Mouse (Mus musculus): ENCODE results near the gene Sorl1. TPM values are rescaled to one million over a fixed set of nuclear protein-coding genes. Genes with fewer than 3 reads are reported as not detected.
A peak's percentile ranks its signal among the peaks of the same experiment; 100 is the strongest.

Gene Sorl1
- polyA plus RNA-seq, 1 experiment from 2014 or later, result 11.5 TPM

DNA sequence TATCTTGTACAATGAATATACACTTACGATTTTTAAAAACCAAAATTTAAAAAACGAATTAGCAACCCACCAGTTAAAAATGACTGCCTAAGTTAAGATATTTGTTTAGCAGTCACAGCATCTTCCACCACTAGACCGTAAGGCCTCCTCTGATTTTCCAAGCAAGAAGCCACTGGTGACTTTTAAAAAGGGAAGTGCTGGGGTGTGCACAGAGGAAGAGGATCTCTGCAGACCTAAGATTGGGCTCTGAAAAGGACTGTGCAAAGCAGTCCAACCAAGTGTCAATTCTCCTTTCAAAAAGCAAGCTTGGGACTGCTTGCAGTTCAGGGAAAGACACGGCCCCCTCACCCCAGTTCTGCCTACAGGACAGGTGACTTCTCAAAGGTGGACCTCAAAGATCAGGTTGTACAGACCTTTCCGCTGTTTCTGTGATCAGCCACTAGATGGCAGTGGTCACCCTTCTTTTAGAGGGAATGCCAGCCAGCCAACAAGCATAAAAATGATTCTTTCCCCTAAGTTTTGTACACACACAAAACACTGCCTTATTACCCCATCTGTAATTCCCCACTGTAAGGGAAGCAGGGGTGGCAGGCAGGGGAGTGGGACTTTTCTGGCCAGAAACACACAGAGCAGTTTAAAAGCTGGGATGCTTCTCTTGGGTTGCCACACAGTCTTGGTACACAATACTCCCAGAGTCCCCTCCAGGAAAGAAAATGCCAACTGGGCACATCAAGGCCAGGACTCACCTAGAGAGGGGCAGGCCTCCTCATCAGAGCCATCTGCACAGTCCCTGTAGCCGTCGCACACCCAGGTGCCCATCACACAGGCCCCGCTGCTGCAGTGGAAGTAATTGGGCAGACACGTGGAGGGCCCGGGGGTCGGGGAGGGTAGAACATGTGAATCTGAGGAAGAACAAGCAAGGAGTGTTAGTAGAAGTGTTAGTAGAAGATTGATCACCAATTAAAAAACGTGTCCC, 124.3 kb downstream of the Sorl1 start:
- no peaks in the 10 kb centered on the region for H3K27me3 ChIP-seq (ENCODE audit: control insufficient read depth, insufficient read depth, low read length)
- no peak overlapping the region for H3K9ac ChIP-seq (ENCODE audit: low read depth, low read length)
- peak; percentile 30; the same call in 1 of the 2 replicates for ATAC-seq (ENCODE audit: low FRiP score, low TSS enrichment)
- no peak overlapping the region for H3K27ac ChIP-seq (ENCODE audit: low read depth, low read length)
- WGBS, result 65% methylated on average over 12 of the region's 12 CpGs
- H3K9me3 ChIP-seq (ENCODE audit: control insufficient read depth, low read length), result no peaks in the 10 kb centered on the region
- H3K36me3 ChIP-seq (ENCODE audit: control insufficient read depth, insufficient read depth, low read length), result no peaks in the 10 kb centered on the region
- H3K4me2 ChIP-seq (replicated peaks; ENCODE audit: low read depth, low read length), result no peak overlapping the region
- H3K4me3 ChIP-seq (ENCODE audit: low read length), result no peak overlapping the region
- H3K4me1 ChIP-seq (ENCODE audit: control insufficient read depth, insufficient read depth, low read length), result no peaks in the 10 kb centered on the region

- H3K4me2 ChIP-seq (replicated peaks; ENCODE audit: low read depth, low read length), result no peak overlapping the region
- H3K27me3 ChIP-seq (ENCODE audit: control insufficient read depth, insufficient read depth, low read length), result no peaks in the 10 kb centered on the region
- H3K36me3 ChIP-seq (ENCODE audit: control insufficient read depth, insufficient read depth, low read length), result 0 out of 2 replicates have a peak, but pooled peaks cover 2% of the 10 kb centered on the region
- no peak overlapping the region for H3K27ac ChIP-seq (ENCODE audit: low read depth, low read length)
- H3K4me3 ChIP-seq (ENCODE audit: low read length), result no peak overlapping the region
- WGBS, result 87% methylated on average over 9 of the region's 9 CpGs
- H3K9me3 ChIP-seq (ENCODE audit: control insufficient read depth, low read length), result no peaks in the 10 kb centered on the region
- no peaks in the 10 kb centered on the region for H3K4me1 ChIP-seq (ENCODE audit: control insufficient read depth, insufficient read depth, low read length)
- no peak overlapping the region for H3K9ac ChIP-seq (ENCODE audit: low read depth, low read length)
- ATAC-seq (ENCODE audit: low FRiP score, low TSS enrichment), result no peak
Observed at GRCm38 (mm10) chr9:41995278-41995677, 128.8 kb downstream of the Sorl1 start.

DNA sequence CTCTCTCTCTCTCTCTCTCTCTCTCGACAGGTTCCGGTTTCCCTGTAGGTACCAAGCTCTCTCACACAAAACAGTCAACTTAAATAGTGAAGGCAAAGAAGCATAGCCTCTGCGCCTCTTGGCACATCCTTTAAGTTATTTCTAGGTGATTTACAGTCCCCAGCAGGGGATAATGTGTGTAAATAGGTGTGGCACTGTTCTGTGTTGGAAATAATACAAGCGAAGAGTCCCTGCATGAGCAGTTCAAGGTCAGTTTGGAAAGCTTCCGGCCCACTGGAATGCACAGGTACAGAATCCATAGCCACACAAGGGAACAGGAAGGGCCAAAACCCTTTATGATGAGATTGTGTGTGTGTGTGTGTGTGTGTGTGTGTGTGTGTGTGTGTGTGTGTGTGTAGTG, 130.3 kb downstream of the Sorl1 start:
- ATAC-seq (ENCODE audit: low FRiP score, low TSS enrichment), result no peak
- no peaks in the 10 kb centered on the region for H3K27me3 ChIP-seq (ENCODE audit: control insufficient read depth, insufficient read depth, low read length)
- 82% methylated on average over 5 of the region's 5 CpGs for WGBS
- H3K4me3 ChIP-seq (ENCODE audit: low read length), result no peak overlapping the region
- H3K9me3 ChIP-seq (ENCODE audit: control insufficient read depth, low read length), result no peaks in the 10 kb centered on the region
- H3K4me2 ChIP-seq (replicated peaks; ENCODE audit: low read depth, low read length), result no peak overlapping the region
- no peak overlapping the region for H3K9ac ChIP-seq (ENCODE audit: low read depth, low read length)
- no peaks in the 10 kb centered on the region for H3K4me1 ChIP-seq (ENCODE audit: control insufficient read depth, insufficient read depth, low read length)
- no peak overlapping the region for H3K27ac ChIP-seq (ENCODE audit: low read depth, low read length)
- H3K36me3 ChIP-seq (ENCODE audit: control insufficient read depth, insufficient read depth, low read length), result peaks cover 6% of the 10 kb centered on the region; the same call in 1 of the 2 replicates

GRCm38 (mm10) chr9:41992841-41993240, 131.3 kb downstream of the Sorl1 start:
- H3K27ac ChIP-seq (ENCODE audit: low read depth, low read length), result no peak overlapping the region
- no peaks in the 10 kb centered on the region for H3K9me3 ChIP-seq (ENCODE audit: control insufficient read depth, low read length)
- H3K27me3 ChIP-seq (ENCODE audit: control insufficient read depth, insufficient read depth, low read length), result no peaks in the 10 kb centered on the region
- H3K4me1 ChIP-seq (ENCODE audit: control insufficient read depth, insufficient read depth, low read length), result no peaks in the 10 kb centered on the region
- H3K9ac ChIP-seq (ENCODE audit: low read depth, low read length), result no peak overlapping the region
- H3K36me3 ChIP-seq (ENCODE audit: control insufficient read depth, insufficient read depth, low read length), result peaks cover 12% of the 10 kb centered on the region; the same call in 1 of the 2 replicates
- no peak overlapping the region for H3K4me2 ChIP-seq (replicated peaks; ENCODE audit: low read depth, low read length)
- ATAC-seq (ENCODE audit: low FRiP score, low TSS enrichment), result no peak
- 89% methylated on average over 5 of the region's 5 CpGs for WGBS
- no peak overlapping the region for H3K4me3 ChIP-seq (ENCODE audit: low read length)

GRCm38 (mm10) chr9:41985636-41986035, 138.5 kb downstream of the Sorl1 start:
- Histone ChIP-seq H3K4me3 (ENCODE audit: low read length) (no peak overlapping the region), H3K4me2 (replicated peaks; ENCODE audit: low read depth, low read length) (no peak overlapping the region), H3K36me3 (ENCODE audit: control insufficient read depth, insufficient read depth, low read length) (peaks cover 19% of the 10 kb centered on the region; the same call in 1 of the 2 replicates), H3K9me3 (ENCODE audit: control insufficient read depth, low read length) (no peaks in the 10 kb centered on the region), H3K27me3 (ENCODE audit: control insufficient read depth, insufficient read depth, low read length) (no peaks in the 10 kb centered on the region), H3K4me1 (ENCODE audit: control insufficient read depth, insufficient read depth, low read length) (no peaks in the 10 kb centered on the region), H3K9ac (ENCODE audit: low read depth, low read length) (no peak overlapping the region), H3K27ac (ENCODE audit: low read depth, low read length) (no peak overlapping the region)
- 43% methylated on average over 5 of the region's 5 CpGs for WGBS
- ATAC-seq (ENCODE audit: low FRiP score, low TSS enrichment), result no peak

DNA sequence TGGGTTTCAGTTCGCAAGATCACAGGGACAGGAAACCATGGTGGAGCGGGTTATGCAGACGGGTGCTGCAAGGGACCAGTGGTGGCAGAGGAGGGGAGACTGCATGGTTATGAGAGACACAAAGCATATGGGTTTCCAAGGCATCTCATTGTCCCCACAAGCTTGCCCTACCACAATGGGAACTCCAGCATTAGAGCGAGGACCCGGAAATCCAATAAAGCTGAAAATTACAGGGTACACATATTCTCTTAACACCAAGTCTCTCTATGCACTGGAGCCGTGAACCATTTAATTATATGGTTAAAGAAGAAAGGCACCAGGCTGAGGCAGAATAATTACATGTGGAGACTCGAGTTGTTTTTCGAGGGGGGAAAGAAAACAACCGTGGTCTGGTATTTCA, 139.0 kb downstream of the Sorl1 start:
- H3K9me3 ChIP-seq (ENCODE audit: control insufficient read depth, low read length), result no peaks in the 10 kb centered on the region
- no peak overlapping the region for H3K27ac ChIP-seq (ENCODE audit: low read depth, low read length)
- no peaks in the 10 kb centered on the region for H3K4me1 ChIP-seq (ENCODE audit: control insufficient read depth, insufficient read depth, low read length)
- no peak for ATAC-seq (ENCODE audit: low FRiP score, low TSS enrichment)
- no peak overlapping the region for H3K9ac ChIP-seq (ENCODE audit: low read depth, low read length)
- H3K36me3 ChIP-seq (ENCODE audit: control insufficient read depth, insufficient read depth, low read length), result peaks cover 19% of the 10 kb centered on the region; the same call in 1 of the 2 replicates
- H3K27me3 ChIP-seq (ENCODE audit: control insufficient read depth, insufficient read depth, low read length), result no peaks in the 10 kb centered on the region
- no peak overlapping the region for H3K4me2 ChIP-seq (replicated peaks; ENCODE audit: low read depth, low read length)
- WGBS, result 54% methylated on average over 9 of the region's 9 CpGs
- H3K4me3 ChIP-seq (ENCODE audit: low read length), result no peak overlapping the region

- 60% methylated on average over 11 of the region's 11 CpGs for WGBS
- 0 out of 2 replicates have a peak, but pooled peaks have one; percentile 39 for ATAC-seq (ENCODE audit: low FRiP score, low TSS enrichment)
- no peak overlapping the region for H3K9ac ChIP-seq (ENCODE audit: low read depth, low read length)
- no peak overlapping the region for H3K27ac ChIP-seq (ENCODE audit: low read depth, low read length)
- no peaks in the 10 kb centered on the region for H3K4me1 ChIP-seq (ENCODE audit: control insufficient read depth, insufficient read depth, low read length)
- H3K27me3 ChIP-seq (ENCODE audit: control insufficient read depth, insufficient read depth, low read length), result no peaks in the 10 kb centered on the region
- no peak overlapping the region for H3K4me2 ChIP-seq (replicated peaks; ENCODE audit: low read depth, low read length)
- H3K4me3 ChIP-seq (ENCODE audit: low read length), result no peak overlapping the region
- no peaks in the 10 kb centered on the region for H3K9me3 ChIP-seq (ENCODE audit: control insufficient read depth, low read length)
- H3K36me3 ChIP-seq (ENCODE audit: control insufficient read depth, insufficient read depth, low read length), result peaks cover 19% of the 10 kb centered on the region; the same call in 1 of the 2 replicates
Observed at GRCm38 (mm10) chr9:41984306-41984705, 139.8 kb downstream of the Sorl1 start.

DNA sequence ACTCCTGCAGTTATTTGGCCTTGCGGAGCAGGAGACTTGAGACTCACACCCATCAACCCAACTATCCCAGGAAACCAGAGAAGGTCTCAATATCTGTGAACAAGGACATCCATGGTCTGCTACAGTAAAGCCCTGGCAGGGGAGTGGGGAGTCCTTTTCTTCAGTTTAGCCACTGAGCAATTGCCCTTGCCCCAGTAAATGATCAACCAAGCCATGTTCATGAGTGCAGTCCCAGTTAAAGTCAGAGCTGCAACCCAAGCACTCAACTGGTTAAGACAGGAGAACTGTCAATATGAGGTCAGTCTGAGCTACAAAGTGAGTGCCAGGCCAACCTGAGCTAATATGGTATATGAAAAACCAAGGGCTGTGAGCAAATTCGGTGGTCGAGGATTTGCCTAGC, 140.8 kb downstream of the Sorl1 start:
- Histone ChIP-seq H3K27me3 (ENCODE audit: control insufficient read depth, insufficient read depth, low read length) (no peaks in the 10 kb centered on the region), H3K36me3 (ENCODE audit: control insufficient read depth, insufficient read depth, low read length) (peaks cover 13% of the 10 kb centered on the region; the same call in 1 of the 2 replicates), H3K9me3 (ENCODE audit: control insufficient read depth, low read length) (no peaks in the 10 kb centered on the region), H3K4me3 (ENCODE audit: low read length) (no peak overlapping the region), H3K4me2 (replicated peaks; ENCODE audit: low read depth, low read length) (no peak overlapping the region), H3K9ac (ENCODE audit: low read depth, low read length) (no peak overlapping the region), H3K4me1 (ENCODE audit: control insufficient read depth, insufficient read depth, low read length) (no peaks in the 10 kb centered on the region), H3K27ac (ENCODE audit: low read depth, low read length) (no peak overlapping the region)
- WGBS, result 86% methylated on average over 3 of the region's 3 CpGs
- no peak for ATAC-seq (ENCODE audit: low FRiP score, low TSS enrichment)

- H3K4me2 ChIP-seq (replicated peaks; ENCODE audit: low read depth, low read length), result no peak overlapping the region
- ATAC-seq (ENCODE audit: low FRiP score, low TSS enrichment), result no peak
Observed at GRCm38 (mm10) chr9:41982760-41983159, 141.3 kb downstream of the Sorl1 start.

More at GRCm38 (mm10) chr9:41982760-41983159, 141.3 kb downstream of the Sorl1 start:
- H3K27ac ChIP-seq (ENCODE audit: low read depth, low read length), result no peak overlapping the region
- H3K9me3 ChIP-seq (ENCODE audit: control insufficient read depth, low read length), result no peaks in the 10 kb centered on the region
- no peaks in the 10 kb centered on the region for H3K27me3 ChIP-seq (ENCODE audit: control insufficient read depth, insufficient read depth, low read length)
- H3K36me3 ChIP-seq (ENCODE audit: control insufficient read depth, insufficient read depth, low read length), result peaks cover 9% of the 10 kb centered on the region; the same call in 1 of the 2 replicates
- no peaks in the 10 kb centered on the region for H3K4me1 ChIP-seq (ENCODE audit: control insufficient read depth, insufficient read depth, low read length)
- WGBS, result 79% methylated on average over 2 of the region's 2 CpGs
- H3K9ac ChIP-seq (ENCODE audit: low read depth, low read length), result no peak overlapping the region
- no peak overlapping the region for H3K4me3 ChIP-seq (ENCODE audit: low read length)
